ENCODE assay signal across 16 mouse cellular contexts in genomic region chr16:31696367-31696766, GRCm38 (mm10). TPM values are rescaled to one million over a fixed set of nuclear protein-coding genes. Genes with fewer than 3 reads are reported as not detected.
A peak's percentile ranks its signal among the peaks of the same experiment; 100 is the strongest.
DNase-seq lines count a peak whose midpoint lies in the region; ATAC-seq and TF ChIP-seq lines count a peak whose summit lies in the region.
"Had no signal": no experiment of that assay in that cellular context is flagged by ENCODE, and none has a peak within 500 bp of the region (broad histone marks: within the 10 kb centered on the region; RNA-seq: fewer than 3 reads in every experiment).

No protein-coding gene starts in this region.

- peaks cover 17% of the 10 kb centered on the region; the same call in 1 of the 2 replicates for H3K4me1 ChIP-seq in heart, embryonic 11.5 days (ENCODE audit: control insufficient read depth, insufficient read depth, low read length)
- H3K4me1 ChIP-seq in lung, embryonic 16.5 days (replicated peaks; ENCODE audit: control insufficient read depth, insufficient read depth, low read length), result peaks cover 9% of the 10 kb centered on the region
- peaks cover 3 to 9% of the 10 kb centered on the region in 2 experiments; a peak in 3 of 4 replicates for H3K4me1 ChIP-seq in MEL (ENCODE audit: control insufficient read depth in 1 of 2, insufficient read depth in 2 of 2, low read length in 2 of 2)
- peaks cover 17% of the 10 kb centered on the region for H3K4me1 ChIP-seq in intestine, embryonic 14.5 days (replicated peaks; ENCODE audit: control insufficient read depth, insufficient read depth, low read length)

- intact Hi-C loops in heart, postnatal 14 days (cut with DNase I), result no loop called here

- no peaks in the 10 kb centered on the region for H3K36me3 ChIP-seq in heart, embryonic 11.5 days (ENCODE audit: control insufficient read depth, insufficient read depth, low read length)
- no peaks in the 10 kb centered on the region for H3K36me3 ChIP-seq in lung, embryonic 16.5 days (ENCODE audit: control insufficient read depth, insufficient read depth, low read length)
- peaks cover 0 to 21% of the 10 kb centered on the region in 2 experiments; a peak in 3 of 4 replicates for H3K36me3 ChIP-seq in MEL (ENCODE audit: control insufficient read depth in 1 of 2, insufficient read depth in 2 of 2, low read length in 2 of 2)
- no peaks in the 10 kb centered on the region for H3K36me3 ChIP-seq in intestine, embryonic 14.5 days (ENCODE audit: control insufficient read depth, insufficient read depth, low read length)
- H3K36me3 ChIP-seq: limb, embryonic 15.5 days had no signal

- WGBS in heart, embryonic 11.5 days (ENCODE audit: insufficient replicate concordance), result 15% methylated on average over 6 of the region's 6 CpGs
- 18% methylated on average over 6 of the region's 6 CpGs for WGBS in lung, embryonic 16.5 days
- 23% methylated on average over 6 of the region's 6 CpGs for WGBS in intestine, embryonic 14.5 days

- ATAC-seq in heart, embryonic 11.5 days (replicated peaks; ENCODE audit: insufficient number of reproducible peaks, low FRiP score, low TSS enrichment), result no peak
- ATAC-seq in lung, embryonic 16.5 days (ENCODE audit: low read depth), result no peak
- ATAC-seq in intestine, embryonic 14.5 days (replicated peaks; ENCODE audit: low FRiP score, low TSS enrichment, low read depth), result no peak
- ATAC-seq: midbrain, embryonic 16.5 days had no signal

- TF ChIP-seq POLR2A in MEL (IDR thresholded peaks at IDR 0.05; ENCODE audit: control insufficient read depth in 1 of 2, insufficient read depth in 1 of 2, low read depth in 1 of 2, low read length in 2 of 2, poor library complexity in 1 of 2), result no peak

- no peak for TF ChIP-seq RAD21 in MEL (IDR thresholded peaks at IDR 0.05; ENCODE audit: low read depth, low read length)

- peak in 1 of 2 experiments; percentile 53; a peak in 2 of 4 replicates for TF ChIP-seq EP300 in MEL (IDR thresholded peaks at IDR 0.05; ENCODE audit: low read depth in 1 of 2, low read length in 2 of 2)

- no peaks in the 10 kb centered on the region for H3K27me3 ChIP-seq in heart, embryonic 11.5 days (ENCODE audit: control insufficient read depth, insufficient read depth, low read length)
- no peaks in the 10 kb centered on the region for H3K27me3 ChIP-seq in lung, embryonic 16.5 days (ENCODE audit: control insufficient read depth, insufficient read depth, low read depth, low read length)
- no peaks in the 10 kb centered on the region for H3K27me3 ChIP-seq in MEL (ENCODE audit: control insufficient read depth in 1 of 2, insufficient read depth in 2 of 2, low read length in 2 of 2)
- no peaks in the 10 kb centered on the region for H3K27me3 ChIP-seq in intestine, embryonic 14.5 days (replicated peaks; ENCODE audit: control insufficient read depth, insufficient read depth, low read length)
- H3K27me3 ChIP-seq: CH12.LX; limb, embryonic 15.5 days had no signal

- H3K79me2 ChIP-seq in MEL (ENCODE audit: control insufficient read depth, insufficient read depth, low read length, poor library complexity), result peaks cover 7% of the 10 kb centered on the region

- no peak overlapping the region for H3K4me3 ChIP-seq in heart, embryonic 11.5 days (ENCODE audit: low read depth, low read length)
- no peak overlapping the region for H3K4me3 ChIP-seq in lung, embryonic 16.5 days (ENCODE audit: low read length)
- peak overlapping the region; percentile 15 to 18 for H3K4me3 ChIP-seq in MEL (ENCODE audit: control insufficient read depth in 1 of 2, insufficient read depth in 1 of 2, low read depth in 2 of 2, low read length in 2 of 2)
- no peak overlapping the region for H3K4me3 ChIP-seq in intestine, embryonic 14.5 days (ENCODE audit: low read depth, low read length)
- H3K4me3 ChIP-seq: limb, embryonic 15.5 days had no signal

- no peak for DNase-seq in heart, postnatal 14 days
- DNase-seq in lung, postnatal 14 days, result no peak
- DNase-seq in MEL (ENCODE audit: low read depth, low spot score), result peak; percentile 69
- no peak for DNase-seq in intestine, embryonic 14.5 days (ENCODE audit: low spot score)
- no peak for DNase-seq in adrenal gland, adult (ENCODE audit: inconsistent age in 2 of 2, low spot score in 1 of 2)
- DNase-seq in urinary bladder, postnatal 4 days (ENCODE audit: low spot score in 2 of 2), result no peak
- DNase-seq: adrenal gland, postnatal 25 days; embryo, embryonic 11 days; kidney, adult 11 months; kidney, postnatal 36 days; thymus, postnatal 36 days had no signal

- H3K9me3 ChIP-seq in heart, embryonic 11.5 days (replicated peaks; ENCODE audit: control insufficient read depth, low read length), result no peaks in the 10 kb centered on the region
- H3K9me3 ChIP-seq in lung, embryonic 16.5 days (ENCODE audit: control insufficient read depth, low read length), result no peaks in the 10 kb centered on the region
- no peaks in the 10 kb centered on the region for H3K9me3 ChIP-seq in MEL (replicated peaks; ENCODE audit: insufficient read depth, low read length)
- no peaks in the 10 kb centered on the region for H3K9me3 ChIP-seq in intestine, embryonic 14.5 days (ENCODE audit: control insufficient read depth, low read length)
- H3K9me3 ChIP-seq: limb, embryonic 15.5 days had no signal

- peak overlapping the region; percentile 14; the same call in 1 of the 2 replicates for H3K4me2 ChIP-seq in heart, embryonic 11.5 days
- H3K4me2 ChIP-seq in lung, embryonic 16.5 days (ENCODE audit: low read depth, low read length), result peak overlapping the region; percentile 2
- 0 out of 2 replicates have a peak overlapping the region, but pooled peaks have one; percentile 23 for H3K4me2 ChIP-seq in intestine, embryonic 14.5 days (ENCODE audit: low read length)
- H3K4me2 ChIP-seq: limb, embryonic 15.5 days had no signal

- TF ChIP-seq CTCF in MEL (IDR thresholded peaks at IDR 0.05 in 2 of 3, conservative IDR thresholded peaks at IDR 0.05 in 1 of 3; ENCODE audit: control insufficient read depth in 1 of 3, insufficient read depth in 1 of 3, low read depth in 2 of 3, low read length in 3 of 3, poor library complexity in 1 of 3, severe bottlenecking in 1 of 3), result no peak

- no peak overlapping the region; the same call in 1 of the 2 replicates for H3K27ac ChIP-seq in heart, embryonic 11.5 days (ENCODE audit: low read depth, low read length)
- H3K27ac ChIP-seq in lung, embryonic 16.5 days (ENCODE audit: low read length), result 0 out of 2 replicates have a peak overlapping the region, but pooled peaks have one; percentile 3
- H3K27ac ChIP-seq in MEL (ENCODE audit: control insufficient read depth, low read depth, low read length), result peak overlapping the region; percentile 39
- peak overlapping the region; percentile 20; the same call in 1 of the 2 replicates for H3K27ac ChIP-seq in intestine, embryonic 14.5 days (ENCODE audit: low read depth)
- H3K27ac ChIP-seq: limb, embryonic 15.5 days had no signal

- H3K9ac ChIP-seq in heart, embryonic 11.5 days (ENCODE audit: low read depth, low read length), result peak overlapping the region; percentile 36; the same call in 1 of the 2 replicates
- no peak overlapping the region; the same call in 1 of the 2 replicates for H3K9ac ChIP-seq in lung, embryonic 16.5 days (ENCODE audit: low read length)
- peak overlapping the region; percentile 39 for H3K9ac ChIP-seq in MEL (ENCODE audit: control insufficient read depth, low read depth, low read length, poor library complexity, severe bottlenecking)
- H3K9ac ChIP-seq in intestine, embryonic 14.5 days (ENCODE audit: low read length), result no peak overlapping the region
- H3K9ac ChIP-seq: limb, embryonic 15.5 days had no signal

TF ChIP-seq in MEL, 35 proteins besides CTCF, POLR2A, EP300 and RAD21:
- no peak for TF ChIP-seq HCFC1 (IDR thresholded peaks at IDR 0.05; ENCODE audit: low read depth, low read length)
- TF ChIP-seq POLR2AphosphoS2 (IDR thresholded peaks at IDR 0.05; ENCODE audit: low read length), result no peak
- TF ChIP-seq POLR2AphosphoS5 (IDR thresholded peaks at IDR 0.05; ENCODE audit: borderline replicate concordance, low read depth, low read length), result no peak
- 0 out of 2 replicates have a peak, but pooled peaks have one; percentile 25 for TF ChIP-seq MYC (IDR thresholded peaks at IDR 0.05; ENCODE audit: low read depth, low read length)
- TF ChIP-seq MAFK (IDR thresholded peaks at IDR 0.05; ENCODE audit: borderline replicate concordance, low read depth, low read length), result no peak
- peak; percentile 62; the same call in 1 of the 2 replicates for TF ChIP-seq SIN3A (IDR thresholded peaks at IDR 0.05; ENCODE audit: low read length)
- TF ChIP-seq MXI1 (IDR thresholded peaks at IDR 0.05; ENCODE audit: low read depth, low read length), result peak; percentile 62
- no peak for TF ChIP-seq NELFE (IDR thresholded peaks at IDR 0.05; ENCODE audit: low read depth, low read length)
- TF ChIP-seq USF1 (IDR thresholded peaks at IDR 0.05; ENCODE audit: low read depth, low read length), result peak; percentile 65; the same call in 1 of the 2 replicates
- TF ChIP-seq JUND (IDR thresholded peaks at IDR 0.05; ENCODE audit: low read depth, low read length), result no peak
- no peak for TF ChIP-seq USF2 (IDR thresholded peaks at IDR 0.05; ENCODE audit: borderline replicate concordance in 1 of 2, insufficient read depth in 1 of 2, low read depth in 1 of 2, low read length in 2 of 2)
- peak; percentile 26; the same call in 1 of the 2 replicates for TF ChIP-seq MAX (IDR thresholded peaks at IDR 0.05; ENCODE audit: low read length)
- peak; percentile 63; the same call in 1 of the 2 replicates for TF ChIP-seq ELF1 (IDR thresholded peaks at IDR 0.05; ENCODE audit: low read depth, low read length)
TF ChIP-seq in MEL: peak in this region for 6.

RNA-seq across cellular contexts. Expression of gene Dlg1, which starts 33.1 kb away (rescaled TPM):
- 22.5 and 25.4 TPM in 2 replicates for polyA plus RNA-seq in heart, embryonic 11.5 days (2014; fragmentation: Nextera tagmentation; extraction: Ambion mirVana)
- total RNA-seq in heart, postnatal 14 days (2021), result 10 to 100 TPM; 38.5 to 38.9 TPM
- 23.9 and 25.2 TPM in 2 replicates for polyA plus RNA-seq in lung, embryonic 16.5 days (2015; fragmentation: Nextera tagmentation; extraction: Ambion mirVana)
- total RNA-seq in MEL (2012; rRNA removed), result 24.9 and 25.7 TPM in 2 replicates
- polyA plus RNA-seq in MEL (2012; ENCODE audit: insufficient read depth in 1 of 2, insufficient read length in 2 of 2, low read depth in 1 of 2, low replicate concordance in 2 of 2, missing spikeins in 1 of 2), result 10 to 100 TPM; 33.9 to 74.6 TPM
- 28.5 and 31.1 TPM in 2 replicates for polyA plus RNA-seq in intestine, embryonic 14.5 days (2014; fragmentation: Nextera tagmentation; extraction: Ambion mirVana)

Comparison
In these comparisons a context has a peak if more than half of its experiments do, and no peak if none do; other contexts are left out.
1. H3K4me3 ChIP-seq: peak in MEL (2 of 2); none in heart, embryonic 11.5 days (single experiment), lung, embryonic 16.5 days (single experiment) and intestine, embryonic 14.5 days (single experiment).
2. H3K9ac ChIP-seq: peak in heart, embryonic 11.5 days (single experiment) and MEL (single experiment); none in lung, embryonic 16.5 days (single experiment) and intestine, embryonic 14.5 days (single experiment).
3. Peak in every context shown above with its lines, with median percentiles within 50 percentile points of each other: H3K4me2 ChIP-seq.